Mouse (Mus musculus) hindbrain, embryonic 14.5 days (tissue): ENCODE measurements around the gene Dusp2. TPM values are rescaled to one million over a fixed set of nuclear protein-coding genes. Genes with fewer than 3 reads are reported as not detected.
"Not testable (repeated sequence)": the region's sequence is repeated elsewhere in the genome, so short reads cannot be mapped to it uniquely, and the experiment has no call there.

Source experiments
- ATAC-seq: fragments of 200-750 bp; cut with Nextera tagmentation; 2 replicates; pipeline ENCODE4 v1.8.0; 2017; ENCODE audit warnings: moderate number of reproducible peaks, mild to moderate bottlenecking, moderate TSS enrichment, moderate library complexity; ENCODE audit not compliant: low FRiP score
- DNase-seq: peaks from one replicate; pipeline ENCODE4 v3.0.0-alpha.2; 2015; ENCODE audit warnings: low spot score
- H3K27ac ChIP-seq: fragments of 300-500 bp; sonication (generic); 2 replicates; pipeline ENCODE4 v1.5.1; 2014; ENCODE audit warnings: mild to moderate bottlenecking, moderate library complexity
- H3K27me3 ChIP-seq: fragments of 300-500 bp; sonication (generic); 2 replicates; pipeline ENCODE4 v1.6.1; 2014; ENCODE audit warnings: mild to moderate bottlenecking, low read length, mixed read lengths; ENCODE audit not compliant: control insufficient read depth, insufficient read depth
- H3K36me3 ChIP-seq: fragments of 300-500 bp; sonication (generic); replicated peaks from 2 replicates; pipeline ENCODE4 v1.6.1; 2014; ENCODE audit not compliant: control insufficient read depth, insufficient read depth
- H3K4me1 ChIP-seq: fragments of 300-500 bp; sonication (generic); replicated peaks from 2 replicates; pipeline ENCODE4 v1.6.1; 2014; ENCODE audit warnings: antibody characterized with exemption, low read length, mixed read lengths; ENCODE audit not compliant: control insufficient read depth, insufficient read depth
- H3K4me2 ChIP-seq: fragments of 300-500 bp; sonication (generic); replicated peaks from 2 replicates; pipeline ENCODE4 v1.6.1; 2014; ENCODE audit warnings: mild to moderate bottlenecking, moderate library complexity
- H3K4me3 ChIP-seq: fragments of 300-500 bp; sonication (generic); replicated peaks from 2 replicates; pipeline ENCODE4 v1.5.1; 2014; ENCODE audit warnings: mild to moderate bottlenecking, low read length
- H3K9ac ChIP-seq: fragments of 300-500 bp; sonication (generic); 2 replicates; pipeline ENCODE4 v1.6.1; 2014
- H3K9me3 ChIP-seq: fragments of 300-500 bp; sonication (generic); 2 replicates; pipeline ENCODE4 v1.6.1; 2016; ENCODE audit warnings: low read length; ENCODE audit not compliant: control insufficient read depth
- WGBS: fragments of 180-500 bp; shearing (Covaris S2); extraction: QIAGEN DNeasy Blood & Tissue Kit; methylation state at CpG from one replicate; pipeline ENCODE4 v1.1.7; 2014; 5-methylcytosine and 5-hydroxymethylcytosine counted together
- polyA plus RNA-seq: library from polyadenylated mRNA; unstranded; fragments of >200 nt; fragmentation: Nextera tagmentation; extraction: Ambion mirVana; gene quantifications from 2 replicates; pipeline ENCODE4 v1.2.1, GENCODE M21; 2014

Gene Dusp2
- 12.5 and 15.2 TPM in 2 replicates for polyA plus RNA-seq

GRCm38 (mm10) chr2:127335767-127336496, at the start of gene Dusp2:
Dusp2 (plus strand) TSS chr2:127336159.
- Histone ChIP-seq H3K4me2 (peak within 1 kb of the TSS; percentile 95), H3K27ac (no peak within 1 kb of the TSS), H3K4me1 (0 out of 2 replicates have a peak, but pooled peaks cover 13% of the 10 kb centered on the region), H3K36me3 (no peaks in the 10 kb centered on the region), H3K27me3 (peaks cover 31% of the 10 kb centered on the region), H3K4me3 (peak within 1 kb of the TSS; percentile 53), H3K9ac (peak within 1 kb of the TSS; percentile 69), H3K9me3 (no peaks in the 10 kb centered on the region)
- peak; percentile 60 for DNase-seq
- peak; percentile 74 for ATAC-seq
- WGBS = under 1% methylated on average over 65 of the region's 76 CpGs

GRCm38 (mm10) chr2:127292250-127292649, 43.7 kb upstream of the Dusp2 start:
- 85% methylated on average over 4 of the region's 4 CpGs for WGBS
- H3K4me2 ChIP-seq = no peak overlapping the region
- H3K27ac ChIP-seq = no peak overlapping the region
- H3K4me1 ChIP-seq = no peaks in the 10 kb centered on the region
- peaks cover 85% of the 10 kb centered on the region for H3K36me3 ChIP-seq
- no peak overlapping the region for H3K9ac ChIP-seq
- no peak overlapping the region for H3K4me3 ChIP-seq
- DNase-seq (no peak), ATAC-seq (no peak)
- H3K9me3 ChIP-seq = no peaks in the 10 kb centered on the region
- no peaks in the 10 kb centered on the region for H3K27me3 ChIP-seq

GRCm38 (mm10) chr2:127297001-127297805, 38.8 kb upstream of the Dusp2 start:
- 96% methylated on average over 7 of the region's 7 CpGs for WGBS
- Histone ChIP-seq H3K4me1 (no peaks in the 10 kb centered on the region), H3K4me3 (no peak overlapping the region), H3K9ac (no peak overlapping the region), H3K27me3 (no peaks in the 10 kb centered on the region), H3K4me2 (no peak overlapping the region), H3K9me3 (no peaks in the 10 kb centered on the region), H3K36me3 (peaks cover 99% of the 10 kb centered on the region), H3K27ac (no peak overlapping the region)
- ATAC-seq (no peak), DNase-seq (no peak)

DNA sequence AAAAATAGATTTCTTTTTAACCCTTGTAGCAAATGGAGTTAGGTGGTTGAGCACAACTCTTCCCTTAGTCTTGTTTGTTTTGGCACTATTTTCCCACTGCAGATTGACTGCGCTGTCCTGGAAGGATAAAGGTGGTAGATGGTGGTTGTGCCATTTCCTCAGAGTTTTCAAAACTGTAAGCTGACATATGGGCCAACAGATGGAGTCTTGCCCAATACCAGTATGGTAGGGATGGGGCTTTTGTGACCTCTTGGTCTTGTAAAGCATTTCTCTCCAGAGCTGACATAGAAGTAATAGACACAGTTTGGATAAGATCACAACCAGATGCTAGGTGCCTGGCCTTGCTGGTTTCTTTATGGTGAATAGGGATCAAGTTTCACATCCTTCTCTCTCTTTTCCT, 37.9 kb upstream of the Dusp2 start:
- Histone ChIP-seq H3K9ac (no peak overlapping the region), H3K27ac (no peak overlapping the region), H3K27me3 (no peaks in the 10 kb centered on the region), H3K9me3 (no peaks in the 10 kb centered on the region), H3K4me2 (no peak overlapping the region), H3K36me3 (peaks cover 92% of the 10 kb centered on the region), H3K4me3 (no peak overlapping the region), H3K4me1 (no peaks in the 10 kb centered on the region)
- 97% methylated on average over 1 of the region's 1 CpGs for WGBS
- DNase-seq (no peak), ATAC-seq (no peak)

DNA sequence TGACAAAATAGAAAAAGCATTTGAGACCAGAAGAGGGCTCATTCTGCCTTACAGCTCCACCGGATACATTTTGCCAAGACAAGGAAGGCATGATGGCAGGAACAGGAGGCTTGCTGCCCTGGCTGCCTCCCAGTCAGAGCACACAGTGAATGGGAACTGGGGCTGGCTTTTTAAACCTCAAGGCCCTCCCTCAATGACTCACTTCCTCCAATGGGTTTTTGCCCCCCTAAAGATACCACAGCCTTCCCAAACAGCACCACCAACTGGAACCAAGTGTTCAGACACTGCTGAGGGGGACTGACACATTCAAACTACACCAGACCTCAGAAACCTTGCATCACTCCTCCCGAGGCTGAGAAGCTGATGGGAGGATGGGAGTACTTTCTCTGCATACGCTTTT, 35.3 kb upstream of the Dusp2 start:
- Histone ChIP-seq H3K27me3 (no peaks in the 10 kb centered on the region), H3K4me1 (no peaks in the 10 kb centered on the region), H3K4me2 (no peak overlapping the region)

GRCm38 (mm10) chr2:127301883-127302282, 34.1 kb upstream of the Dusp2 start:
- Histone ChIP-seq H3K27me3 (no peaks in the 10 kb centered on the region), H3K27ac (no peak overlapping the region), H3K4me3 (no peak overlapping the region), H3K36me3 (peaks cover 54% of the 10 kb centered on the region), H3K9me3 (no peaks in the 10 kb centered on the region), H3K4me2 (no peak overlapping the region), H3K9ac (no peak overlapping the region), H3K4me1 (no peaks in the 10 kb centered on the region)
- ATAC-seq = no peak
- 95% methylated on average over 3 of the region's 3 CpGs for WGBS
- DNase-seq = no peak

More for the DNA sequence above, 35.3 kb upstream of the Dusp2 start:
- H3K36me3 ChIP-seq = peaks cover 66% of the 10 kb centered on the region
- H3K4me3 ChIP-seq = no peak overlapping the region
- WGBS = 89% methylated on average over 3 of the region's 3 CpGs
- no peak overlapping the region for H3K27ac ChIP-seq
- no peak overlapping the region for H3K9ac ChIP-seq
- DNase-seq (no peak), ATAC-seq (no peak)
- H3K9me3 ChIP-seq = no peaks in the 10 kb centered on the region

- not testable (repeated sequence) for H3K4me2 ChIP-seq, H3K9me3 ChIP-seq, H3K4me3 ChIP-seq, ATAC-seq, H3K4me1 ChIP-seq, H3K27me3 ChIP-seq, H3K9ac ChIP-seq, H3K27ac ChIP-seq, DNase-seq
- 97% methylated on average over 4 of the region's 4 CpGs for WGBS
- H3K36me3 ChIP-seq = peaks cover 31% of the 10 kb centered on the region
Observed at GRCm38 (mm10) chr2:127304192-127304591, 31.8 kb upstream of the Dusp2 start.

DNA sequence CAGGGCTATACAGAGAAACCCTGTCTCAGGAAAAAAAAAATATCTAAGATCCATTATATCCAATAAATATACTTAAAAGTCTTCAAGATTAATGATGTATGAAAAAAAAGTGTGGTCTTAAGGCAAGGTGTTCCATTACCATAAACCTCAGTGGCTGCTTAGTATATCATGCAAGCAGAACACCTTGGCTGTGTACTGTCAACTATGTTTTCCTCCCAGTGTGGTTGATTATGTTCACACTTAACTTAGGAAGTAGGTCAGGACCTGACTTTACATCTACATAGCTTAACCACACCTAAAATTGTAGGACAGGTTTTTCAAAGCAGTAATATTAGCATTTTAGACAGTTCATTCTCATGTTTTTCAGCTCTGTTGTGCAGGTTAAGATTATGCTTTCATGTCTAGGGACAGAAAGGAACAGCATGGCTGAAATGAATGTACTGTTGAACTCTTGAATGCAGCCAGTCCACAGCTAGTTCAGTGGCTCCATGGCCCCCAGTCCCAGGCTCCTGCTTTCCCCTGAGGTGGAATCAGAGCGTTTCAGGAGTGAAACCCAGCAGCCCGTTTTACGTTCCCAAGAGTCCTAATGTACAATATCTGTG, 31.2 kb upstream of the Dusp2 start:
- WGBS = 93% methylated on average over 3 of the region's 3 CpGs
- Histone ChIP-seq H3K27me3 (no peaks in the 10 kb centered on the region), H3K4me3 (no peak overlapping the region), H3K9ac (no peak overlapping the region), H3K4me2 (no peak overlapping the region), H3K36me3 (peaks cover 26% of the 10 kb centered on the region), H3K4me1 (no peaks in the 10 kb centered on the region), H3K27ac (no peak overlapping the region), H3K9me3 (no peaks in the 10 kb centered on the region)
- ATAC-seq (no peak), DNase-seq (no peak)

- Histone ChIP-seq H3K4me2 (no peak overlapping the region), H3K36me3 (peaks cover 12% of the 10 kb centered on the region), H3K27me3 (no peaks in the 10 kb centered on the region), H3K27ac (no peak overlapping the region), H3K9ac (no peak overlapping the region), H3K4me1 (no peaks in the 10 kb centered on the region), H3K4me3 (no peak overlapping the region), H3K9me3 (no peaks in the 10 kb centered on the region)
- ATAC-seq (no peak), DNase-seq (no peak)
Observed at GRCm38 (mm10) chr2:127306123-127306522, 29.8 kb upstream of the Dusp2 start.
